Mouse (Mus musculus) right cerebral cortex, postnatal 10 days (tissue): ENCODE measurements around the gene Cox7c.
"Not testable (repeated sequence)": the region's sequence is repeated elsewhere in the genome, so short reads cannot be mapped to it uniquely, and the experiment has no call there.

Source experiments
- DNase-seq, 2 experiments: peaks; one replicate each; pipeline ENCODE4 v3.0.0; 2021; ENCODE audit warnings: low spot score in 2 of 2

Gene Cox7c

DNA sequence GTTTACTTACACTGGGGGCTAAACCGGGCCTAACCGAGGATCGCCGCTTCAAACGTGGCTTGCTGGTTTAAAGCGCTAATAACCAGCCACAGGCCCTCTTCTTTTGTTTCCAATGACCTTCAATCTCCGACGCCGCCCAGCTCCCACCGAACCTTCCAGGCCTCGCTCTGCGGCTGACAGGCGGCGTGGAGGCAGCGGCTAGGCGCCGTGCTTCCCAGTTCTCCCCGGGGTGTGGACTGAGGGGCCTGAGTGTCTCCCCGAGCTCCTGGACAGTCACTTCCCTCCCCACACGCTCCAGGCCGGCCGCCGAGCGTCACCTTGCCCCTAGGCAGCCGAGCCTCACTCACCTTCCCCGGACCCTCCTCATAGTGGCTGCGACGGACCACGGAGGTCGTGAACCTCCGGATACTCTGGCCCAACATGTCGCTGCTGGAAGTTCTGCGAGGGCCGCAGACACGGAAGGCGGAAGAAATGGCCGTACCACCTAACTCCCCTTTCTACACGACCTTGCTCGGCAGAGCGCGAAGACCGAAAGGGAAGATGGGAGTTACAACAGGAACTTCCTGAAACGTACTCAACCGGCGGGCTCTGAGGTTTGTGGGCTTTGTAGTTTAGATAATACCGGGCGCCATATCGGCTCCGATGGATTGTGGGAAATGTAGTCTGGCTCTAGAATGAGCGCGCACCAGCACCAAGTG, at the start of gene Cox7c:
TSS of gene Cox7c (minus strand) at position 651 of the 698 bp plus-strand sequence.
- peak; percentile 93 to 96 for DNase-seq

DNA sequence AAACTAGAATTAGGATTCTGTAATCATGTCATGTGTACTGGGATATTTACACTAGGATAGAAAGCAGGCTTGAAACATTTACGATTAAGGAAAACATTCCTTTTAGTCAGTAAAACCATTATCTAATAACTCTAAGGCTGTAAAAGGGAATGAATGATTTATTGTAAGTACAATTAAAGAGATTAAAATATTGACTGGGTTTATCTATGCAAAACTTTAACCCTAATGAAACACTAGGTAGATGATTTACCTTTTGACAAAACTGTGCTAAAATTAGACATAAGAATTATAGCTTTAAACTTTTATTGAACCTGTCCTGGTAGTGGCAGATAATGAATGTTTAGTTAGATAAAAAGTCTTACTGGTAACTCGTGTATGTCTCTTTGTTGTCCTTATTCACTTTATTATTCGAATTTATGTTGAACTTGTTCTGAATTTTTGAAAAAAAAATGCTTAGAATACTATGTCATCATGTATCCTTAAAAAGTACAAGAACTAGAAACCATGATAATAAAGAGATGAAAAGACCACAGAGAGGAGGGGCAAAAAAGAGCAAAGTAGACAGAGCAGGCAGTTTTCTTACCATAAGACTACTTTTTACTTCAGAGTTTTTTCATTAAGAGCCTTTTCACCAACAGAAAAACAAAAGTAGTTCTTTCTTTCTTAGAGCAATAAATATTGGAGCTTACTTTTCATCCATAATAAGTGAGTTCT, 21.5 kb upstream of the Cox7c start:
- DNase-seq, result no peak

DNA sequence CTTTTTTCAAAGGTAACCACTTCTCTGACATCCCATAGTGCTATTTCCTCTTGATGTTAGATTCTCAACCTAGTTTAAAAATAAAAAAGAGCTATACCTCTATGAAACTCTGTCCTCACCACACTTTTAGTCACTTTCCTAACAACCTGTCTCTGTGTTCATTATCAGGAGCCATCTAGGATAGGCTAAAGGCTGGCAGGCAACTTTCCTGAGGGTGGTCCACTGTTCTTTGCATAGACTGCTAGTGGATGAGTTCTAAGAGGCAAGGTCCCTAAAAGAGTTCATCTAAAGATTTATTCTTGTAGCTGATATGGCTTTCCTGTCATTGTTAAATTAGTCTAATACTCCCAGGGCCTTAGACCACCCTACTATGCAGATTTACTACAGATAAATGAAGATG, 20.8 kb upstream of the Cox7c start:
- no peak for DNase-seq

DNA sequence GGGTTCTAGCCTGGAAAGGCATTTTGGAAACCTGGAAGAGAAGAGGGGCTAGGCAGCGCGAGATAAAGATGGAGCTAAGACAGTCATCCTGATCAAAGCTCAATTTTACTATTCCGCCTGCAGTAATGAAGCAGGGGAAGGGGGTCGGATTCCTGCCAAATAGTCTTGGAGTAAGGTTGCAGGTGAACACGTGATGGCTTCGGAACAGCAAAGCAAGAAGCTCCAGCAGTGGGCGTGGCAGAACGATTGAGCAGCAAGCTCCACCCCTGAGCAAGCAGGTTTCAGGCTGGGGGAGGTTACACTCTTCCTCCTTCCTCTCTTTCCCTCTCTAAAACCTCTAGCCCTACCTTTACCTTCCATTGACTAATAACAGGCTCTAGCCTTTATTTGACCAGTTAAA, 7.4 kb upstream of the Cox7c start:
- not testable (repeated sequence) for DNase-seq

DNA sequence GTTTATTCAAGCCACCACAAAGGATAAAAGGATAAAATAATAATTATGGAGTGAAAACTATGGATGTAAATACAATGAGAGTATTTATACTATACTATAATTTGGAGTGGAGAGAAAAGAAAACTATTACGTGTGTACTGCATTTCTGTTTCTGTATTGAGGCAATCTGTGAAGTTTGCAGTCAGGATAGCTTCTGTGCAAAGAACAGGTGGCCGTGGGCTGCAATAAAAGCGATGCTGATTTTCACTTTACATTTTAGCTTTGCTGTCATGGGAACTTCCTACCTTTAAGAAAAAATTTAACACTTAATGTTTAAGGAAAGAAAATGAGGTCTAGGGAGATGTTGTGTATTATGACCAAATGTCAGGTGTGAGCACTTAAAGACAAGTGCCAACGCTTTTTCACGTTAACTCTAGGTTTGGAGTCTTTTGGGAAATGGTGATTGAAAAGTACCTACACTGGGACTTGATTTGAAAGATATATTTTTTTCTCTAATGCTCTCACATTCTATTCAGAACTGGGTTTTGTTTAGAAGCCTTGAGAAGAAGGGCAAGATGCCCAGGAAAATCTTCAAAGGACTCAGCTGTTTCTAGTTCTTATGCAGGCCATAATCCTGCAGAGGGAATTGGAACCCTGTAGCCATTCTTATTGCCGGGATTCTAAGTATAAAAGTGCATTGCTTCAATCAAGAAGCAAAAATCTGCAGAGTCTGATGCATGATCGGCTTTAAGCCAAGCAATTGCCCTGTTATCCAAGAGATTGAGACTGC, 41.6 kb downstream of the Cox7c start:
- DNase-seq, result peak; percentile 39 to 56
